Comparison of ENCODE assay signal across 25 mouse cellular contexts in genomic region chr9:34846440-34846839, GRCm38 (mm10).
DNase-seq lines count a peak whose midpoint lies in the region; ATAC-seq and TF ChIP-seq lines count a peak whose summit lies in the region.
"Had no signal": no experiment of that assay in that cellular context is flagged by ENCODE, and none has a peak within 500 bp of the region (broad histone marks: within the 10 kb centered on the region; RNA-seq: fewer than 3 reads in every experiment).

No protein-coding gene starts in this region.

- H3K27ac ChIP-seq in heart, adult 2 months, result no peak overlapping the region
- H3K27ac ChIP-seq: embryonic facial prominence, embryonic 13.5 days; embryonic facial prominence, embryonic 15.5 days; forebrain, embryonic 10.5 days; forebrain, embryonic 12.5 days had no signal

- H3K9ac ChIP-seq in heart, adult 2 months (ENCODE audit: low read depth, low read length), result no peak overlapping the region
- H3K9ac ChIP-seq: embryonic facial prominence, embryonic 13.5 days; embryonic facial prominence, embryonic 15.5 days; forebrain, embryonic 12.5 days had no signal

- H3K79me2 ChIP-seq in myocyte (ENCODE audit: control insufficient read depth, insufficient read depth), result no peaks in the 10 kb centered on the region
- H3K79me2 ChIP-seq in heart, adult 2 months (replicated peaks; ENCODE audit: control insufficient read depth, insufficient read depth, low read length), result no peaks in the 10 kb centered on the region

- intact Hi-C loops in heart, adult 2 months (cut with DNase I), result loop anchor here (5.0 to 10.0 kb wide), 2 partner anchors 182 to 349 kb away; no protein-coding TSS in a partner anchor

- no peak for TF ChIP-seq POLR2A in myocyte (IDR thresholded peaks at IDR 0.05; ENCODE audit: insufficient read length, low read depth)
- TF ChIP-seq POLR2A in heart, adult 2 months (IDR thresholded peaks at IDR 0.05; ENCODE audit: insufficient read depth, low read depth, low read length), result no peak

- H3ac ChIP-seq in myocyte (ENCODE audit: control insufficient read depth, insufficient read length), result no peak overlapping the region

- no peaks in the 10 kb centered on the region for H3K4me1 ChIP-seq in heart, adult 2 months (ENCODE audit: control insufficient read depth, insufficient read depth, low read length)
- H3K4me1 ChIP-seq: embryonic facial prominence, embryonic 13.5 days; embryonic facial prominence, embryonic 15.5 days had no signal

- no peak for TF ChIP-seq EP300 in heart, adult 2 months (IDR thresholded peaks at IDR 0.05; ENCODE audit: insufficient read depth, low read depth, low read length)

- peaks cover 11% of the 10 kb centered on the region for H3K27me3 ChIP-seq in myocyte (ENCODE audit: control insufficient read depth, insufficient read depth, insufficient read length)
- no peaks in the 10 kb centered on the region for H3K27me3 ChIP-seq in heart, adult 2 months (ENCODE audit: control insufficient read depth, insufficient read depth, low read length)
- H3K27me3 ChIP-seq: embryonic facial prominence, embryonic 13.5 days; embryonic facial prominence, embryonic 15.5 days had no signal

- TF ChIP-seq CTCF in heart, adult 2 months (IDR thresholded peaks at IDR 0.05), result no peak

- ATAC-seq in erythroblast, adult 5-6 weeks (replicated peaks; ENCODE audit: low FRiP score, poor library complexity, severe bottlenecking), result no peak
- ATAC-seq: activated CD4-positive, CD25-positive, alpha-beta regulatory T cell, adult 4 months; forebrain, embryonic 14.5 days; forebrain, embryonic 16.5 days; Patski had no signal

- H3K4me2 ChIP-seq in myocyte (ENCODE audit: low read depth), result peak overlapping the region; percentile 5
- H3K4me2 ChIP-seq: embryonic facial prominence, embryonic 13.5 days; embryonic facial prominence, embryonic 15.5 days; forebrain, embryonic 12.5 days had no signal

- H3K4me3 ChIP-seq in myocyte, result no peak overlapping the region
- H3K4me3 ChIP-seq in heart, adult 2 months, result no peak overlapping the region
- H3K4me3 ChIP-seq: embryonic facial prominence, embryonic 13.5 days; embryonic facial prominence, embryonic 15.5 days; forebrain, embryonic 10.5 days; forebrain, embryonic 12.5 days had no signal

- DNase-seq in 3T3-L1 (ENCODE audit: low read depth, low spot score) (peak; percentile 88), adipocyte (ENCODE audit: low spot score) (peak; percentile 15)
- DNase-seq in Muller cell, postnatal 12 days (ENCODE audit: inconsistent ontology term), result peak; percentile 46
- no peak for DNase-seq in cerebellum, postnatal 36 days
- no peak for DNase-seq in adrenal gland, postnatal 4 days (ENCODE audit: low spot score in 2 of 2)
- DNase-seq in heart, adult 2 months, result no peak
- DNase-seq: adrenal gland, adult 2 months; adrenal gland, postnatal 10 days; adrenal gland, postnatal 25 days; cerebellum, adult 11-12 months; cerebellum, adult 2 months; cerebellum, adult 9-10 months; cerebellum, postnatal 10 days; cerebellum, postnatal 25 days; embryo, embryonic 11 days had no signal

- whole genome bisulfite sequencing in heart, adult 2 months, result 62% methylated on average over 1 of the region's 1 CpGs

- H3K36me3 ChIP-seq in myocyte (ENCODE audit: control insufficient read depth, insufficient read depth), result no peaks in the 10 kb centered on the region
- H3K36me3 ChIP-seq in heart, adult 2 months (ENCODE audit: control insufficient read depth, insufficient read depth, low read length), result no peaks in the 10 kb centered on the region
- H3K36me3 ChIP-seq: embryonic facial prominence, embryonic 13.5 days; embryonic facial prominence, embryonic 15.5 days; forebrain, embryonic 10.5 days; forebrain, embryonic 12.5 days had no signal

TF ChIP-seq in myocyte, 11 proteins besides CTCF, POLR2A, EP300 and RAD21:
- TF ChIP-seq E2F4 (IDR thresholded peaks at IDR 0.05; ENCODE audit: insufficient read depth) (no peak), MAX (IDR thresholded peaks at IDR 0.05; ENCODE audit: low read depth) (no peak), TCF12 (IDR thresholded peaks at IDR 0.05; ENCODE audit: insufficient read depth, poor library complexity, severe bottlenecking) (no peak), MYOG (IDR thresholded peaks at IDR 0.05; ENCODE audit: control insufficient read depth in 1 of 3, insufficient read depth in 1 of 3, insufficient read length in 2 of 3, low read depth in 2 of 3) (no peak), CEBPB (IDR thresholded peaks at IDR 0.05; ENCODE audit: insufficient read depth, poor library complexity, severe bottlenecking) (peak; percentile 95), MYOD1 (IDR thresholded peaks at IDR 0.05; ENCODE audit: control insufficient read depth in 1 of 3, insufficient read length in 2 of 3, low read depth in 2 of 3) (no peak)

Comparison
In these comparisons a context has a peak if more than half of its experiments do, and no peak if none do; other contexts are left out.
1. DNase-seq: peak in 3T3-L1 (single experiment), Muller cell, postnatal 12 days (single experiment) and adipocyte (single experiment); none in cerebellum, postnatal 36 days (0 of 2), adrenal gland, postnatal 4 days (0 of 2) and heart, adult 2 months (0 of 2).